Mouse (Mus musculus) heart, embryonic 14.5 days (tissue): Measurements from ENCODE around the gene Cramp1l. TPM values are rescaled to one million over a fixed set of nuclear protein-coding genes. Genes with fewer than 3 reads are reported as not detected.

Experiments used
- ATAC-seq: fragments of 200-750 bp; cut with Nextera tagmentation; 2 replicates; pipeline ENCODE4 v1.8.0; 2017; ENCODE audit warnings: low read depth, moderate TSS enrichment; ENCODE audit not compliant: insufficient number of reproducible peaks, insufficient read depth, low FRiP score
- H3K27ac ChIP-seq, 2 experiments: fragments of 200-500 bp in 1 of 2; fragments of 300-500 bp in 1 of 2; sonication (generic) in 1 of 2; replicated peaks in 1 of 2; 2 replicates each; pipeline ENCODE4 v1.5.1; 2012 to 2014; ENCODE audit warnings: low read depth in 2 of 2, low read length in 2 of 2, control low read depth in 1 of 2, mild to moderate bottlenecking in 1 of 2, mixed read lengths in 1 of 2; ENCODE audit not compliant: control insufficient read depth in 1 of 2, insufficient read depth in 1 of 2
- H3K27me3 ChIP-seq: fragments of 300-500 bp; sonication (generic); 2 replicates; pipeline ENCODE4 v1.6.1; 2014; ENCODE audit warnings: mild to moderate bottlenecking, low read length, control low read depth; ENCODE audit not compliant: control insufficient read depth, insufficient read depth
- H3K36me3 ChIP-seq: fragments of 300-500 bp; sonication (generic); 2 replicates; pipeline ENCODE4 v1.6.1; 2014; ENCODE audit warnings: mild to moderate bottlenecking, control low read depth, low read length, mixed read lengths; ENCODE audit not compliant: control insufficient read depth, insufficient read depth
- H3K4me1 ChIP-seq, 2 experiments: fragments of 200-500 bp in 1 of 2; fragments of 300-500 bp in 1 of 2; sonication (generic) in 1 of 2; 2 replicates each; pipeline ENCODE4 v1.6.1; 2012 to 2014; ENCODE audit warnings: low read length in 2 of 2, control low read depth in 1 of 2, mixed read lengths in 1 of 2; ENCODE audit not compliant: control insufficient read depth in 2 of 2, insufficient read depth in 2 of 2
- H3K4me2 ChIP-seq: fragments of 300-500 bp; sonication (generic); 2 replicates; pipeline ENCODE4 v1.6.1; 2014; ENCODE audit warnings: mild to moderate bottlenecking, low read length
- H3K4me3 ChIP-seq, 2 experiments: fragments of 200-500 bp in 1 of 2; fragments of 300-500 bp in 1 of 2; sonication (generic) in 1 of 2; 2 replicates each; pipeline ENCODE4 v1.5.1; 2012 to 2014; ENCODE audit warnings: low read length in 2 of 2, mild to moderate bottlenecking in 2 of 2, control low read depth in 1 of 2, low read depth in 1 of 2, moderate library complexity in 1 of 2; ENCODE audit not compliant: control insufficient read depth in 1 of 2, insufficient read depth in 1 of 2
- H3K9ac ChIP-seq: fragments of 300-500 bp; sonication (generic); 2 replicates; pipeline ENCODE4 v1.6.1; 2014; ENCODE audit warnings: mild to moderate bottlenecking, low read length
- H3K9me3 ChIP-seq: fragments of 300-500 bp; sonication (generic); 2 replicates; pipeline ENCODE4 v1.6.1; 2016; ENCODE audit warnings: low read length, control low read depth; ENCODE audit not compliant: control insufficient read depth
- WGBS: fragments of 180-500 bp; shearing (Covaris S2); extraction: QIAGEN DNeasy Blood & Tissue Kit; methylation state at CpG from one replicate; pipeline ENCODE4 v1.1.7; 2014; 5-methylcytosine and 5-hydroxymethylcytosine counted together
- polyA plus RNA-seq: library from polyadenylated mRNA; unstranded; fragments of >200 nt; fragmentation: Nextera tagmentation; extraction: Ambion mirVana; gene quantifications from 2 replicates; pipeline ENCODE4 v1.2.1, GENCODE M21; 2014

Cramp1l gene
- 6.4 and 7.6 TPM in 2 replicates for polyA plus RNA-seq

DNA sequence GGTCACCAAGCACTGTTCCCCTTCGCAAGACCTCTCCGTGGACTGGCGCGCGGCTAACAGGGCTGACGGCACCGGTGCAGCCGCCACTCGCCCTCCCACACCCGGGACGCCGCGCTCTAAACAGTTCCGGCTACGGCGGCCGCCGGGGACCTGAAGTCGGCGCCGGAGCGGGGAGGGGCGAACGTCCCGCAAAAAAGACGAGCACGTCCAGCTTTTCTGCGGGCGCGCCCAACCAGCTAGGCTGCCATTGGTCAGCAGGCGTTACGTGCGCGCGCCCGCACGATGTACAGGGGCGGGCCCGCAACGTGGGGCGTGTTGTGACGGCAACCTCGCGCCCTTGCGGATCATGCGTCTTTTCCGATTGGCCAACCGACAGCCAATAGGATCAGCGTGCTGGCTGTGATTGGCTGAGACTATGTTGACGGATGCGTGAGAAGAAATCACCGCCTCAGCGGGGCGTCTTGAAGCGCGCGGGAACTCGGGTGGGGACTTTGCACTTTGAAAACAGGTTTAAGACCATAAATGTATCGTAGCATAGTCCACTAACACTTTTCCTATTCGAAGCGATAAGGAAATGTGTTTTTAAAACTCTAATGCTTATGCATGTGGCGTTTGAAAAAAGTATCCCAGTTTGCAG lies at the start of gene Cramp1l, which contains the start of gene Ift140:
TSS of gene Cramp1l (minus strand) at position 134 of the 637 bp plus-strand sequence.
TSS of gene Ift140 (plus strand) at position 431 of the 637 bp plus-strand sequence.
- H3K27me3 ChIP-seq = no peaks in the 10 kb centered on the region
- H3K4me3 ChIP-seq = peak within 1 kb of the TSS; percentile 85 to 100
- H3K9me3 ChIP-seq = no peaks in the 10 kb centered on the region
- WGBS = under 1% methylated on average over 62 of the region's 62 CpGs
- H3K4me2 ChIP-seq = peak within 1 kb of the TSS; percentile 91
- peaks cover 2 to 16% of the 10 kb centered on the region in 2 experiments; a peak in 3 of 4 replicates for H3K4me1 ChIP-seq
- peak within 1 kb of the TSS; percentile 93 for H3K9ac ChIP-seq
- H3K36me3 ChIP-seq = peaks cover 29% of the 10 kb centered on the region
- peak; percentile 95 for ATAC-seq
- H3K27ac ChIP-seq = peak within 1 kb of the TSS; percentile 66 to 85

DNA sequence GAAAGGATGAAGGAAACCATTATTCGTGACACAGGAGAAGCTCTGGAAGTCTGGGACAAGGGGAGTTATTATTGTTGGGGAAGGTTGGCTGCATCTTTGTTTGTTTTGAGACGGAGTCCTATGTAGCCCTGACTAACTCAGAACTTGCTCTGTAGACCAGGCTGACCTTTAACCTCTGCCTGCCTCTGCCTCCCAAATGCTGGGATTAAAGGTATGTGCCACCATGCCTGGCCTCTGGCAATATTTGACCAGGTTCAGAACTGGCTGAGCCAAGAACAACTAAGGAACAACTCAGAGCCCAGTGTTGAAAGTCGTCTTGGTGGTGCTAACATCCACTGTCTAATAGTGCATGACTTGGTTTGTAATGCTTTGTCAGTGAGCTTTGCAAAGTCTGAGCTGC lies 49.6 kb upstream of the Cramp1l start:
- Histone ChIP-seq H3K4me1 (peaks cover 18 to 32% of the 10 kb centered on the region in 2 experiments), H3K27ac (peak overlapping the region in 1 of 2 experiments; percentile 74; a peak in 3 of 4 replicates), H3K36me3 (peaks cover 28% of the 10 kb centered on the region), H3K9ac (no peak overlapping the region), H3K4me2 (no peak overlapping the region), H3K27me3 (no peaks in the 10 kb centered on the region), H3K4me3 (no peak overlapping the region), H3K9me3 (no peaks in the 10 kb centered on the region)
- WGBS = 67% methylated on average over 3 of the region's 3 CpGs
- ATAC-seq = no peak

GRCm38 (mm10) chr17:25064351-25064750 lies 48.8 kb upstream of the Cramp1l start:
- Histone ChIP-seq H3K36me3 (peaks cover 24% of the 10 kb centered on the region), H3K4me2 (0 out of 2 replicates have a peak overlapping the region, but pooled peaks have one; percentile 18)
- 43% methylated on average over 9 of the region's 9 CpGs for WGBS

DNA sequence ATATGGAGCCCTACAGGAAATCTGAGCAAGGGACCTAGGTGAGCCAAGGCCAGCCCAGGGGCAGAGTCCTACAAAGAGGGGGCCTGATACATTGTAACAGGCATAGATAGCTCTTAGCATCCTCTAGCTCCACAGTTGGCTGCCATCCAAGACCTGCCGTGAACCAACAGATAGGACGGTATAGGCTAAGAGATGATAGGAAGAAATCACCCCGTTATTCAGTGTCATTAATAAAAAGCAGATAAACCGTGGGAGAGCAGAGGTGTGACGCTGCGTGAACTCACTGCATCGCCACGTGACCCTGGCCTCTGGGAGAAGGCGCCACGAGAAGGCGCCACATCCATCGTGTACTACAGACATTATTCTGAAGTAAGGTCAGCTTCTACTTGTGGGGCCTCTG lies 48.3 kb upstream of the Cramp1l start:
- 42% methylated on average over 12 of the region's 12 CpGs for WGBS
- Histone ChIP-seq H3K4me1 (peaks cover 18 to 32% of the 10 kb centered on the region in 2 experiments), H3K4me3 (no peak overlapping the region), H3K4me2 (0 out of 2 replicates have a peak overlapping the region, but pooled peaks have one; percentile 18), H3K9ac (no peak overlapping the region; the same call in 1 of the 2 replicates), H3K27ac (peak overlapping the region; percentile 51 to 74), H3K9me3 (no peaks in the 10 kb centered on the region), H3K27me3 (no peaks in the 10 kb centered on the region), H3K36me3 (peaks cover 27% of the 10 kb centered on the region)
- peak; percentile 51; the same call in 1 of the 2 replicates for ATAC-seq

More at GRCm38 (mm10) chr17:25064351-25064750, 48.8 kb upstream of the Cramp1l start:
- peak; percentile 57; the same call in 1 of the 2 replicates for ATAC-seq
- Histone ChIP-seq H3K4me1 (peaks cover 18 to 32% of the 10 kb centered on the region in 2 experiments), H3K27me3 (no peaks in the 10 kb centered on the region), H3K27ac (peak overlapping the region; percentile 51 to 74), H3K4me3 (no peak overlapping the region), H3K9me3 (no peaks in the 10 kb centered on the region), H3K9ac (no peak overlapping the region; the same call in 1 of the 2 replicates)

GRCm38 (mm10) chr17:25063261-25063660 lies 47.7 kb upstream of the Cramp1l start:
- Histone ChIP-seq H3K4me1 (peaks cover 18 to 32% of the 10 kb centered on the region in 2 experiments), H3K9me3 (no peaks in the 10 kb centered on the region), H3K27me3 (no peaks in the 10 kb centered on the region), H3K4me2 (no peak overlapping the region), H3K4me3 (no peak overlapping the region), H3K36me3 (peaks cover 33% of the 10 kb centered on the region), H3K27ac (peak overlapping the region in 1 of 2 experiments; percentile 74; a peak in 2 of 4 replicates), H3K9ac (no peak overlapping the region)
- no peak for ATAC-seq
- 91% methylated on average over 4 of the region's 4 CpGs for WGBS

GRCm38 (mm10) chr17:25057041-25057440 lies 41.5 kb upstream of the Cramp1l start:
- 83% methylated on average over 6 of the region's 6 CpGs for WGBS
- H3K27me3 ChIP-seq = no peaks in the 10 kb centered on the region
- H3K4me1 ChIP-seq = peaks cover 0 to 2% of the 10 kb centered on the region in 2 experiments; a peak in 1 of 4 replicates
- H3K9ac ChIP-seq = no peak overlapping the region
- ATAC-seq = no peak
- H3K4me3 ChIP-seq = no peak overlapping the region
- no peak overlapping the region for H3K27ac ChIP-seq
- no peak overlapping the region for H3K4me2 ChIP-seq
- peaks cover 74% of the 10 kb centered on the region for H3K36me3 ChIP-seq
- H3K9me3 ChIP-seq = no peaks in the 10 kb centered on the region

DNA sequence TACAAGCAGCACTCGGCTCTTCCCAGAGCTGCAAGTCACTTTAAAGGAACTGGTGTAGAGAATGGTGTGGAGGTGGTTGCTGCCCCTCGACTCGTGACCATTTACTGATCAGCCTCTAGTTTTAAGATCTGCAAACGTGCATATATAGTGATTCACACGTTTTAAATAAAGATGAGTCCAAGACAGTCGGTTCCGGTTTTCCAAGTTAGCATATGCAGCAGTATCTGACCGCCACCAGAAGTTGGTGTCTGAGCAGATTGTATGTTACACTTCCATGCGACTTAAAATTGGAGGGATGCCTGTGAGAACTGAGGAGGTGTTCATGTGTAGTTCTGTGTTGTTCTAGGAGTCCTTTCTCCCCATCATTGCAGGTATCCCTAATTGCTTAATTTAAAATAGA lies 37.7 kb upstream of the Cramp1l start:
- Histone ChIP-seq H3K9me3 (no peaks in the 10 kb centered on the region), H3K4me3 (no peak overlapping the region), H3K27me3 (no peaks in the 10 kb centered on the region), H3K4me2 (no peak overlapping the region), H3K27ac (no peak overlapping the region), H3K4me1 (no peaks in the 10 kb centered on the region), H3K36me3 (peaks cover 64% of the 10 kb centered on the region), H3K9ac (no peak overlapping the region)
- no peak for ATAC-seq
- 75% methylated on average over 9 of the region's 9 CpGs for WGBS
